Mouse (Mus musculus) liver, adult 2 months (tissue): ENCODE results near the gene Mafg. TPM values are rescaled to one million over a fixed set of nuclear protein-coding genes. Genes with fewer than 3 reads are reported as not detected.
A peak's percentile ranks its signal among the peaks of the same experiment; 100 is the strongest.
"Not testable (repeated sequence)": the region's sequence is repeated elsewhere in the genome, so short reads cannot be mapped to it uniquely, and the experiment has no call there.

Source experiments
- DNase-seq: peaks from one replicate; pipeline ENCODE4 v3.0.0-alpha.2; 2011; ENCODE audit warnings: low read depth, low spot score; ENCODE audit errors: extremely low read depth
- H3K27ac ChIP-seq: fragments of 200-500 bp; replicated peaks from 2 replicates; pipeline ENCODE4 v1.5.1; 2012; ENCODE audit warnings: low read depth, mild to moderate bottlenecking, control low read depth, inconsistent platforms, low read length; ENCODE audit not compliant: insufficient read depth
- H3K27me3 ChIP-seq: fragments of 200-500 bp; 2 replicates; pipeline ENCODE4 v1.6.1; 2012; ENCODE audit warnings: mild to moderate bottlenecking, moderate library complexity, low read length, inconsistent platforms; ENCODE audit not compliant: control insufficient read depth, insufficient read depth
- H3K36me3 ChIP-seq: fragments of 200-500 bp; 2 replicates; pipeline ENCODE4 v1.6.1; 2012; ENCODE audit warnings: low read length, inconsistent platforms; ENCODE audit not compliant: control insufficient read depth, insufficient read depth
- H3K4me1 ChIP-seq: fragments of 200-500 bp; 2 replicates; pipeline ENCODE4 v1.6.1; 2011; ENCODE audit warnings: low read length; ENCODE audit not compliant: control insufficient read depth, insufficient read depth
- H3K4me3 ChIP-seq: fragments of 200-500 bp; 2 replicates; pipeline ENCODE4 v1.5.1; 2011; ENCODE audit warnings: low read depth, mild to moderate bottlenecking, control low read depth, low read length, moderate library complexity; ENCODE audit not compliant: insufficient read depth
- H3K79me2 ChIP-seq: fragments of 200-500 bp; 2 replicates; pipeline ENCODE4 v1.6.1; 2012; ENCODE audit warnings: inconsistent platforms, mild to moderate bottlenecking, low read length, moderate library complexity; ENCODE audit not compliant: control insufficient read depth, insufficient read depth
- H3K9ac ChIP-seq: fragments of 200-500 bp; 2 replicates; pipeline ENCODE4 v1.6.1; 2012; ENCODE audit warnings: low read depth, mild to moderate bottlenecking, control low read depth, inconsistent platforms, low read length
- CTCF ChIP-seq: fragments of 200-500 bp; IDR thresholded peaks from 2 replicates; pipeline ENCODE4 v1.5.1; 2011; ENCODE audit warnings: low read depth, low read length, control low read depth
- POLR2A ChIP-seq: fragments of 200-500 bp; IDR thresholded peaks from 2 replicates; pipeline ENCODE4 v1.6.1; 2011; ENCODE audit warnings: low read length, control low read depth; ENCODE audit not compliant: insufficient read depth; ENCODE audit errors: extremely low read depth
- WGBS: fragments of 180-500 bp; shearing (Covaris S2); methylation state at CpG from one replicate; pipeline ENCODE4 v1.1.7; 2018; 5-methylcytosine and 5-hydroxymethylcytosine counted together
- polyA plus RNA-seq: library from polyadenylated mRNA; depleted of rRNA; stranded (reverse); fragments of >200 nt; gene quantifications from 2 replicates; pipeline ENCODE4 v1.2.3, GENCODE M21; 2012
- total RNA-seq: library from RNA; depleted of rRNA; stranded (reverse); fragments of >200 nt; gene quantifications from 2 replicates; pipeline ENCODE4 v1.2.3, GENCODE M21; 2014

The Mafg gene
- total and polyA plus RNA-seq, 2 experiments = 41.9 to 60.5 TPM

DNA sequence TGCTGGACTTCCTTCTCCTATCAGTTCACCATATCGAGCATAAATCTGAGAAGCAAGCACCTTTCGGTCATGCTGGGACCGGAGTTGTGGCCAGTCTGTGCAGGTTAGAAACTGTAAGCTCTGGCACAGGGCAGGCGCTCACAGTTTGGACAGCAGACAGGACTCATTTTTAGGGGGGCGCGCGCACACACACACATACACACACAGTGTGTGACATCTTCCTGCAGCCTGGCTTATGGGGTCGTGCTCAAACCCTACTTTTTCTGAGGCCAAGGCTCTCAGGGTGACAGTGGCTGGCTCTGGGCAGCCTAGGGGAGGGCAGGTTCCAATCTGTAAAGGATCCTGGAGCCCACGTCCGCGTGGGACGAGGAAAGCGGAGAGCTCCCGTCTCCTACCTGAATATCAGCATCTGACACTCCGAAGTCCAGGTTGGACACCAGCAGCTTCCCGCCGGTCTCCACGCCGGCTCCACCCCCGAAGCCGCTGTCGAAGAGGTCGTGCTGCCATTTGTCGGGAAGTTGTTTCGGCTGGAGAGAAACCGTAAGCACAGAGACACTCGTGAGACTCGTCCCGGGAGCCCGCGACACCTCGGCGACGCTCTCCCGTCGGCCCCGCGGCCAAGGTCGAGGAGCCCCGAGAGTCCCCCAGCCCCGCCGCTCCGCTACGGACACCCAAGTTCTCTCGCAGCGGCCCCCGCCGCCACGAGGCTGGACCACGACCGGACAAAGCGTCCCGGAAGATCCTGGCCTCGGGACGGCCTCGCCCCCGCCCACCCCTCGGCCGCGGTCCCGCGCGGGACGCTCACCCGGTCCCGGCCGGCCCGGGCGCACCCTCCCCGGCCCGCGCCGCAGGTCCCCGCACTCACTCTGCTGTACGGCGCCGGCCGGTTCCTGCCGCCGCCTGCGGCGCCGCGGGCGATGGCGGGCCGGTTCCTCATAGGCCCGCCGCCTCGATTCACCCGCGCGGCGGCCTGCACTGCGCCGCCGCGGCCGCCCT, 35.9 kb downstream of the Mafg start:
- Histone ChIP-seq H3K27ac (no peak overlapping the region; the same call in 1 of the 2 replicates), H3K4me1 (peaks cover 11% of the 10 kb centered on the region), H3K36me3 (peaks cover 24% of the 10 kb centered on the region), H3K4me3 (peak overlapping the region; percentile 80), H3K79me2 (peaks cover 13% of the 10 kb centered on the region; the same call in 1 of the 2 replicates), H3K9ac (peak overlapping the region; percentile 89), H3K27me3 (no peaks in the 10 kb centered on the region)
- TF ChIP-seq CTCF = no peak
- TF ChIP-seq POLR2A = no peak
- WGBS = 4% methylated on average over 99 of the region's 99 CpGs
- DNase-seq = peak; percentile 30

DNA sequence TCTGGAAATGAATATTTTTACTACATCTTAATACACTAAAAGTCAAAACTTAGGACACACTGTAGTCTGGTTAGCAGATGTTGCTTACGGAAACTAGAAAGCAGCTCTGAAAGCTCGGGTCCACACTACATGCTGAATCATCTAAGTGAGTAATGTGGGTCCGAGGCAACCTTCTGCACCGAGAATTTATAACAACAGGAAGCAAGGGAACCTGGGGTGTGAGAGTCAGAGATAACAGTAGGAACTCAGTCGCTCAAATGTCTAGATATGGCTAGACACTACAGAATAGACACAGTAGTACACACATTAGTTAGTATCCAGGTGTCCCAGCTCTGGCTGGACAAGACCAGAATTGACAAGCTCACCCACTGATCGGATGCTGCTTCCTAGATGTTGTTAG, 44.9 kb downstream of the Mafg start:
- H3K79me2 ChIP-seq = no peaks in the 10 kb centered on the region
- peaks cover 20% of the 10 kb centered on the region for H3K36me3 ChIP-seq
- no peak overlapping the region for H3K27ac ChIP-seq
- H3K27me3 ChIP-seq = no peaks in the 10 kb centered on the region
- TF ChIP-seq CTCF = no peak
- TF ChIP-seq POLR2A = no peak
- no peak for DNase-seq
- no peak overlapping the region for H3K4me3 ChIP-seq
- H3K4me1 ChIP-seq = no peaks in the 10 kb centered on the region
- no peak overlapping the region for H3K9ac ChIP-seq
- WGBS = 81% methylated on average over 6 of the region's 6 CpGs

DNA sequence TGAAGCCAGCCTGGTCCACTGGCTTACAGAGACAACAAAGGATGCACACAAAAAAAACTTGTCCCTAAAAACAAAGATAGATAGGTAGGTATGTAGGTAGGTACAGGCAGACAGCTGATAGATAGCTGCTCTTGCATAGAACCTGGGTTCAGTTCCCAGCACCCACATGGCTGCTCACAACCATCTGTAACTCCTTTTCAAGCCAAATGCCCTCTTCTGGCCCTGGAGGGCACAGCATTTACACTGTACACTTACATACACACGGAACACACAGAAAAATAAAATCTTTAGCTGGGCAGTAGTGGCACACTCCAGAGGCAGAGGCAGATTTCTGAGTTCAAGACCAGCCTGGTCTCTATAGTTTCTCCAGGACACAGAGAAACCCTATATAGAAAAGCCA, 49.5 kb downstream of the Mafg start:
- WGBS = 92% methylated on average over 1 of the region's 1 CpGs
- H3K9ac ChIP-seq = no peak overlapping the region
- TF ChIP-seq CTCF = no peak
- TF ChIP-seq POLR2A = no peak
- H3K36me3 ChIP-seq = peaks cover 6% of the 10 kb centered on the region
- H3K27ac ChIP-seq = no peak overlapping the region
- no peak for DNase-seq
- no peak overlapping the region for H3K4me3 ChIP-seq
- peaks cover 20% of the 10 kb centered on the region for H3K4me1 ChIP-seq
- peaks cover 8% of the 10 kb centered on the region; the same call in 1 of the 2 replicates for H3K79me2 ChIP-seq
- no peaks in the 10 kb centered on the region for H3K27me3 ChIP-seq

DNA sequence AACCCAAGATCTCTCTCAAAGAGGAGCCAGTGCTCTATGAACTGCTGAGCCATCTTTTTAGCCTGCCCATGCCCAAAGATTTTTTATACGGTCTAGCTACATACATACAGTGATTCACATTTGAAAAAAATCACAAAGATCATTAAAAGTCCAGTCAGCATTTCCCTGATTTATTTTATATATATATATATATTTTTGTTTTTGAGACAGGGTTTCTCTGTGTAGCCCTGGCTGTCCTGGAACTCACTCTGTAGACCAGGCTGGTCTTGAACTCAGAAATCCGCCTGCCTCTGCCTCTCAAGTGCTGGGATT, 50.5 kb downstream of the Mafg start:
- not testable (repeated sequence) for H3K27me3 ChIP-seq, H3K27ac ChIP-seq, H3K36me3 ChIP-seq, H3K4me3 ChIP-seq, H3K9ac ChIP-seq, DNase-seq
- peaks cover 26% of the 10 kb centered on the region for H3K4me1 ChIP-seq
- 89% methylated on average over 2 of the region's 2 CpGs for WGBS
- peaks cover 14% of the 10 kb centered on the region; the same call in 1 of the 2 replicates for H3K79me2 ChIP-seq

DNA sequence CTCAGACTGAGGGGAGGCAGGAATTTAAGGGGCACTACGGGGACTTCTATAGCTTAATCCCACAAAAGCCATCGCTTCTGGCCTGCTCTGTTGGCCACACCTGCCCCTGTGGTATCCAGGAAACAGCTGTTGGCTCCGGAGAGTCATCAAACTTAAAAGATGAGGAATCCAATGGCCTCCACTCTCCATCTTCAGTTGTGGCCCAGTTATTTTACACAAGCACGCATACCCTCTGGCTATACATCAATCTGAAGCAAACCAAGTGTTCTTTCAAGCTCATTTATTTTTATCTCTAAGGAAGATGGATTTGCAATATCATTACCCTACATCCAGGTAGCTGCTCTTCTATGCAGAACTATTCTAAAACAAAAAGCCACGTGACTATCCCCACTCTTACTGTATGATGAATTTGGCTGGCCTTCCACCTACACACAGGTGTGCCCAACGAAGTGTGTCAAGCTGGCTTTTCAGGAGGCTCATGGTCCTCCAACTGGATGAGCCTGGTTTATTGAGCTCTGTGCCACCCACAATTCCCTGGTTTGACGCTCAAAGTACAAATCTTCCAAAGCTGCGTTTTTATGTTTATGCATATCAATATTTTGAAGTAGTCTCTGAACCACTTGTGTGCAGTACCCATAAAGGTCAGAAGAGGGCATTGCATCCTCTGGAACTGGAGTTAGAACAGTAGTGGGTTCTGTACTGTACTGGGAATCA, 51.0 kb downstream of the Mafg start:
- no peaks in the 10 kb centered on the region for H3K27me3 ChIP-seq
- WGBS = 62% methylated on average over 8 of the region's 8 CpGs
- H3K4me1 ChIP-seq = peaks cover 26% of the 10 kb centered on the region
- peak overlapping the region; percentile 96 for H3K9ac ChIP-seq
- H3K4me3 ChIP-seq = peak overlapping the region; percentile 87; the same call in 1 of the 2 replicates
- H3K27ac ChIP-seq = peak overlapping the region; percentile 100
- H3K36me3 ChIP-seq = no peaks in the 10 kb centered on the region; the same call in 1 of the 2 replicates
- DNase-seq = no peak
- peaks cover 14% of the 10 kb centered on the region; the same call in 1 of the 2 replicates for H3K79me2 ChIP-seq
- TF ChIP-seq CTCF = peak; percentile 48
- TF ChIP-seq POLR2A = no peak
